Mouse (Mus musculus): Measurements from ENCODE around the gene Kctd15. TPM values are rescaled to one million over a fixed set of nuclear protein-coding genes. Genes with fewer than 3 reads are reported as not detected.
A peak's percentile ranks its signal among the peaks of the same experiment; 100 is the strongest.

The Kctd15 gene
- total RNA-seq, 4 experiments from 2014 or later: 55.6 to 60.8 (median 58.6) TPM

DNA sequence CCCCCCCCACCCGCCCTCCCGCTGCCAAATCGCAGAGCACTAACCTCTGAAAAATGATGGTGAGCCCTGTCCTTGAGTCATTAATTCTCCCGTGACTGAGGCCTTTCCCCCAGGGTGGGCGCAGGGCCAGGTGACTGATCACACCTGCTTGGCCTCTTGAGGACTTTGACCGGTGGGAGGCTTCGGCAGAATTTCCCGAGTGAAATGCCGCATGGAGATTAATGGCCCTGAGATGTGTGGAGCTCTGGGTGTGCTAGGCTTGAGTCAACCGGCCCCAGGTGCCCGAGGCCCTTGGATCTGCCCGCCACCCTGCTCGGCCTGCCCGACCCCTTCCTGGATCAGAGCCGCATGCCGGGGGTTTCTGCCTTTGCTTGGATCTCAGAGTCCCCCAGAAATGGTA lies 11.3 kb upstream of the Kctd15 start:
- no peak for DNase-seq (ENCODE audit: low spot score in 2 of 2)

DNA sequence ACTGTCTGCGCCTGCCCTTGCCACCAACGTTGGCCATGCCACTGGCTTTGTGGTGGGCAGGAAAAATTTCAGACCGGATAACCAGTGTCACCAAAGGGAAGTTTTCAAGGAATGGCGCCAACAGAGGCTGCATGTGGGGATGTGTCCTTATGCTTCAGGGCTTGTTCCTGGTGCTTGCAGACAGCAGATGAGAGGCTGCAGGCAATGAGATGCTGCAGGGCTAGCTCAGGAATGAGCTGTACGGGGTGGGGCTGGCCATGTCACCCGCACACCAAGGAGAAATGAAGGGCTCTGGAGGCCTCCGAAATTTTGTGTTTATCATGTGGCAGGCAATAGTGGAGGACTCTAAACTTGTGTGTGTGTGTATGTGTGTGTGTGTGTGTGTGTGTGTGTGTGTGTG lies 6.6 kb upstream of the Kctd15 start:
- no peak for DNase-seq (ENCODE audit: low spot score in 2 of 2)

DNA sequence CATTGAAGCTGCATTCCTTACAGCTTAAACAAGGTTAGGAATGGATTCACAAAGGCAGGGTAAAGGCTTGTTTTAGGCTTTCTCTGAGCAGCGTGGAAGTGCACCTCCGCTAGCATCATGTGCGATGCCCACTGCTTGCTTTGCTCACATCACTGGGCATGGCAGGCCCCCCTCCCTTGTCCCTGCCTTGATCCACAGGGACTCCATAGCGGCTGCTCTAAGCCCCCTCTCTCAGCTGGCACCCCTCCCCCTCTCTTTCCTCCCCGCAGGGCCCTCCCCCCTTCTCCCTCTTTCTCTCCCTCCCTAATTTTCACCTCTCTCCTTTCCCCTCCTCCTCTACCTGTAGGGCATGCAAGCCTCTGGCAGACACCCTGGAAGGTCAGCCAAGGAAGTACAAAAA lies 5.7 kb upstream of the Kctd15 start:
- no peak for DNase-seq (ENCODE audit: low spot score in 2 of 2)

DNA sequence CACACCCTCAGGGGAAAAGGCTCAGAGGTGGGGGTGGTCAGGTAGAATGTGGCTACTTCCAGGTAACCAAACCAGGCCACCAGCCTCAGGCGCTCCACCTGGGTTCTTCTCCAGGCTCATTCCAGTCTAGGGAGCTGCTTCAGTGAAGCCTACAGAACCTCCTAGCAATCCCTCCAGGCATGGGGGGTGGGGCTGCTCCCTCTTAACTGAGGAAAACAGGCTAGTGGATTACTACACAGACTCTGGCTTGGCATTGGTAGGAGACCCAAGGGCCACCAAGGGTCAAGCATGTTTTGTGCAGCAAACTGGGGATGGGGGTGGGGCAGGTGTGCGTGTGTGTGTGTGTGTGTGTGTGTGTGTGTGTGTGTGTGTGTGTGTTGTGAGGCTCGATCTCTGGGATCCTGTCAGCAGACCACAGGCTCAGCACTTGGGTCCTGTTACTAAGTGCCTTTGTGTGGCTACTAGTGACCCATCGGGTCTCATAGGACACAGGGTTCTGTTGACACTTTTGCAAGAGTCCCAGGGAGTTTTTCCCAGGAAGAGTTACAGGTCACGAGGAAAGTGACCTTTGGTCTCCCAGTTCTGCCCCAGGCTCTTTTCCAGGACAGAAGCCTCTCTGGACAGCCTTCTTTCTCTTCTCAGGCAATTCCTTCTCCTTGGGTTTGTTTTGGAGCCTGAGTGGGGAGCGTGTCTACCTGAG lies 3.0 kb upstream of the Kctd15 start:
- no peak for DNase-seq (ENCODE audit: low spot score in 2 of 2)

DNA sequence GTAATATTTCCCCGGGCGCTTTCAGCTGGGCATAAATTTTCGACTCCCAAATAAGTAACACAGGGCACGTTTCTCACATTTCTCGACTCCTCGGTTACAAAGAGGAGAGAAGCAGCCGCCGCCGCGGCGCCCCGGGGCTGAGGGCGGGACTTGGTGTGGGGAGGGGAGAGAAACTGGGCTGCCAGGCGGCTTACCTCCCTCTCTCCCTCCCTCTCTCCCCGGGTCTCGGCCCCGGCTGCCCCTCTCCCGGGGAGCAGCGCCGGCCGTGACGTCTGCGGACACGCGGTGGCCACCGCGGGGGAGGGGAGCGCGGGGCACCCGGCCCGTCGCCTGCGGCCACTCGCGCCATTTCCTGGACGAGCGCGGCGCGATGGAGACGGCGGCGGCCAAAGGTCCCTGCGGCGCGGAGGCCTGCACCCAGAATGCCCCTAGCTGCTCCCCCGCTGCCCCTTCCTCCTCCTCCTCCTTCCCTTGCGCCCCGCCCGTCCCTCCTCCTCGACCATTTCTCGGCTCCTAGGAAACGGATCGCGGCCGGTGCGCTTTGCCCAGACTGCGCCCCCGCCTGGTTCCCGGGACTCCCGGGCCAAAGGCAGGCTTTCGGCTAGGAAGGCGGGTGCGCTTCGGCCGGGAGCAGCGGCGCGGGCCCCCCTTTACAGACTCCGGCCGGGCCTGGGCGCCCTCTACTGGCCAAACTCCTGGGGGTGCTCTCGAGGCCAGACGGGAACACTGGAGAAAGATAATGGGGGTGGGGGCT lies 1.3 kb downstream of the Kctd15 start:
- peak; percentile 85 to 90 for DNase-seq (ENCODE audit: low spot score in 2 of 2)

DNA sequence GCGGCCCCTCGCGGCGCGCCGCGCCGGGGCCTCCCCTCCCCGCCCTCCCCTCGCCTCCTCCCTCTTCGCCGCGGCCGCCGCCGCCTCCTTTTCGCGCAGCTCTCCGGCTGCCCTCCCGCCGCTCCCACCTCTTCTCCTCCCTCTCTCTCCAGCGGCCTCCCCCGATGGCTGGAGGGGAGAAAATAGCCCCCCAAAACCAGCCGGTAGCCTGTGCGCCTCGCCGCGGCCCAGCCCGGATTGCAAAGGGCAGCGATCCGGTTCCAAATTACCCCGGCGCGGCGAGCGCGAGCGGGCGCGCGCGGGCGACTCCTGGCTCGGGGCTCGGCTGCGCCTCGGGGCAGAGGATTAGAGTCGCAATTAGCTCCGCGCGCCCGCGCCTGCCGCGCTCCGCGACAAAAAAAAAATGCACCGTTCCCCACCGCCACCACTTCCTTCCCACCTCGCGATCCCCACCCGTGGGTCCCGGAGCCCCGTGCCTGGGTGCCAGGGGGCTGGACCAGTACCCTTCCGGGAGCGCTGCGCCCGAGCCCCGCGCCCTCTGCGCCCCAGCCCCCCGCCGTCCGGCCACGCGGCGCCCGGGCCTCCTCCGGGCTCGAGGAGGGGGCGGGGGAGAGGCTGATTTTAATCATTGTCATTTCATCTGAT lies 2.0 kb downstream of the Kctd15 start:
- peak; percentile 52 to 62 for DNase-seq (ENCODE audit: low spot score in 2 of 2)

DNA sequence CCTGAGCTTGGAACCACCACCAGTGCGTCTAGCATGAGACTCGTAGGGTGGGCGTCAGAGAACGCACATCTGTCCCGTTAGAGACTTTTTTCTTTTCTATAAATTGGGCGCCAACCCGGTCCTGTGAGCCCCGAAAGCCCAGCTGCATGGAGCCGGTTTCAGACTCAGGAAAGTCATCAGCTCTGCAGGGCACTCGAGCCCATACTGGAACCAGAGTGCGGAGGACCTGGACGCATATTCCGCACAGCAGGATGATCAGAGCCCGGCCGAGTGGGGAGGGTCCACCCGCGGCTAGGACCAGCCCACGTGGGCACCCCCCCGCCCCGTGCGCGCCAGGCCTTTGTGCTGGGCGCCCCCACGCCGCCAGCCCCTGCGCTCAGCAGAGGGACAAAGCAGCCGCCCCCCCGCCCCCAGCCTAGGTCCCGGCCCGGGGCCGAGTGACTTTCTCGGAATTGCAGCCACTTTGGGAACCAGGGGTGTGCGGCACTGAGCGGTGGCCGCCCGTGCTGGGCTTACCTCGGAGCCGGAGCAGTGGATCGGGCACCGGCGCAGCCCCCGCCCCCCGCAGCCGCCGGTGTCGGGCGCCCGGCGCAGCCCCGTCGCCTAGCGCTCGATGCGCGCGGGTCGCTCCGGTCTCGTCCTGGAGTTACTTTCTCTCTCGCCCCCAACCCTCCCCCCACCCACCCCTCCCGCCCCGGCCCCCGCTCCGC lies 2.6 kb downstream of the Kctd15 start:
- peak in 1 of 2 experiments; percentile 36 for DNase-seq (ENCODE audit: low spot score in 2 of 2)

DNA sequence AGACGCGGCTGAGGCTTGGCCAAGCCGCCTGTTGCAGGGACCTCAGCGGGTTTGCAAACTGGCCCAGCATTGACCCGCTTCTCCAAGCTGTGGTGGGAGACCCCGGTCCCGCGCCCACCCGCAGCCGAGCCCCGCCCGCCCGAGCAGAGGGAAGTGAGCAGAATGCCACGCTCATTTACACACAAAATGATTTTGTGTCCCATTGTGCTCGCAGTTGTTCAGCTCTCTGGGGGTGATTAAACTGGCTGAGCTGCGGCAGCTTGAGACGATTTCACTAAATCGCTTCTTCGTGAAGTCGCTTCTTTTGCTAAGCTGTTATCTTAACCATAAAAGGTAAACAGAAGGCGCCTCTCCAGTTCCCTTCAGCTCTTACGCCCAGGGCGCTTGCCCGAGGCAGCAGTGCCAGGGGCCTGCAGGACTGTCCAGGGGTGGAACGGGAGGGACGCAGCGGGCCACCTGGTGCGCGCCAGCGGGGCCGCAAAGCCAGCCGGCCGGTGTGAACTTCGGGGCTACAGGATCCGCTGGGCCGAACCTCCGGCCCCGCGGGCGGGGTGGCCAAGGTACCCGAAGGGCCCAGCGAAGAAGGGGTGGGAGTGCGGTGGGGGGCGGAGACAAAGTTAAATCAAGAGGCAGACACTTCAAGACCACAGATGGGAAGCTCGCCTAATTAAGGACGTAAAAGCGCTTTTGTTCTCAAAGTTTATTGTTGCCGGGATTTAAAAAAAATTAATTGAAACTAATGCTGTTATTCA lies 3.6 kb downstream of the Kctd15 start:
- peak; percentile 54 to 78 for DNase-seq (ENCODE audit: low spot score in 2 of 2)

DNA sequence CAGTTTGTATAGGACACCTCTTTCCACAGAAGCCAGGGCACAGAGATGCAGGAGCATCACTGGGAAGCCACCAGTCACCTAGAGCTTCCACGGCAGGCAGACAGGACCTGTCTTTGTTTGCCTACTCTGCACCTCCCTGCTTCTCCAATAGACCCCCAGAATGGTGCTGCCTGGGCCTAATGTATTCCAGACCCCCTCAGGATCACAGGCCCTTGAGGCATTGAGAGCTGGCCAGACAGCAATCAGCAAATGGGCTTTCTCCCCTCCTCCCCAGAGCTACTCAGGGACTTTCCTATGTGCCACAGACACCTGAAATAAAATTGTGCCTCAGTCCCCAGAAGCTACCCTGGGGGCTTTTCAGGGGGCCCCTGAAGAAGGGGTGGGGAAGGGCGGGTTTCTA lies 5.2 kb downstream of the Kctd15 start:
- no peak for DNase-seq (ENCODE audit: low spot score in 2 of 2)

DNA sequence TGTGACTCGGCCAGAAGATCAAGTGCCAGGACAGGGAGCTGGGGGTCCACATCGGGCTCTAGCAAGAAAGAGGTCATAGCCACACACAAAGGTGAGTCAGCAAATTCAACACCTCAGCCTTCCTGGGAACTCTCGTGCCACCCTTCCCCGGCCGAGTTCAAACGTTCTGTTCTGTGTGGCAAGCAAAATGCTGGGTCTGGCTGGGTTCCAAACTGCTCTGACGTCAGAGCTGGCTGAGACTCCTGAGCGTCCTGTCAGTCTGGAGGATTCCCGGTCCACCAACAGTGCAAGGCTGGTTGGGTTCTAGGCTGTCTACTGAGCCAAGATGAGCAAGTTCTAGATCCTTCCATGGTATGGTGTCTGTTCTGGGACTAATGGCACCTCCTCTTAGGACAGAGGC lies 9.5 kb downstream of the Kctd15 start:
- DNase-seq (ENCODE audit: low spot score in 2 of 2): peak; percentile 47 to 64

DNA sequence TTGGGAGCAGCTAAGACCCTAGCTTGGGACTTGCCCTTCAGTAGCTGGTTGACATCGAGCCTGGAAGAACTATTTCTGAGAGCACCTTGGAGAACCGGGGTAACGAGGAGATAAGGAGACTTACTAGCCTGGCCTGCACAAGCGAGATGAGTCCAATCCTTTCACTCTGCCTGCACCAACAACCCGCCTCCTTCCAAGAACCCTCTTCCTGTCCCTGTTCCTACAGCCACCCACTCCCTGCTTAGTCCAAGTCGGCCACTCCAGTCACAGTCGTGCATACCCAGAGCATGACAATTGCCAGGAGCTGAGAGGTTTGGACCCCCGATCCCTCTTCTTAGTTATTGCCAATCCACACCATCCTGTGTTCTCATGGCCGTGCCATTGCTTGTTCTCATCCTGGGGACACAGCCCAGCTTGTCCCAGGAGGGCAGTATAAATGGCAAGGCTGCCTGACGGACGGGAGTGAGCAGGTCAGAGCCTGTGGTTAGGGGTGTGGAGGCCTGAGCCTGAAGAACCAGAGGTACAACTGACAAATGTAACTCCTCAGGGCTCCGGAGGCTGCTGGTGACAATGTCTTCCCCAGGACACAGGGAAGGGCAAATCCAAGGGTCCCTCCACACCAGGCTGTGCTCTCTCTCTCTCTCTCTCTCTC lies 10.3 kb downstream of the Kctd15 start:
- DNase-seq (ENCODE audit: low spot score in 2 of 2): no peak

DNA sequence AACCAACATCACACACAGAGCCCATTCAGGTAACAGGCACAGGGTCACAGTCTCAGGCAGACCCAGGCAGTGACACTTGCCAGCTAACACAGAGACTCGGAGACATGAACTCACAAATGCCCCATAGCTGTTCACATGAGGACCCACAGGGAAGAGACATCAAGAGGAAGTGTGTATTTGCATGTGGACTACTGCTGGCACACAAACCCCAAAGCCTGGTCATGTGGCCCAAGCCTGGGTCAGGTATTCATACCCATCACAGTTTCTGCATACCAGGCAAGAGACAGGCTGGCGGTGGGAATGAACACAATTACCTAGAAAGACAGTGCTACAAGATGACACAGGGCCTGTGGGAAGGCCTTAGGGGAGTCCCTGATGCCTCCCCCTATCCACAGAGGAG lies 10.9 kb downstream of the Kctd15 start:
- no peak for DNase-seq (ENCODE audit: low spot score in 2 of 2)

DNA sequence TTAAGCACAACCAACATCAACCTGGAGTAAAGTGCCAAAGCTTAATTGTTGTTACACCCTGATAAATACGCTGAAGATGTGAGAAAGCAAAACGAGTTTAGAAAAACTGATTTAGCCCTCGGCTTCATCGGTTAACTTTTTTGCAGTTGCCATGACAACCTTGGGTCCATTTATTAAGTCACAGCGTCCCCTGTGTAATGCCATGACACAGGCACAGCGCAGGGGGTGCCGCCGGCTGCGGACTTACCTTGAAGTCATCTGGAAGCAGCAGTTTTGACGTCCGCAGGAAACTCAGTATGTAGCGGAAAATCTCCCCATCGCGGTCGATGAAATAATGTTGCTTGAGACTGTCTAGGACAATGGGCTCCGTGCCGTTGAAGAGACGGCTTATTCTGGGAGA lies 11.9 kb downstream of the Kctd15 start:
- no peak for DNase-seq (ENCODE audit: low spot score in 2 of 2)

DNA sequence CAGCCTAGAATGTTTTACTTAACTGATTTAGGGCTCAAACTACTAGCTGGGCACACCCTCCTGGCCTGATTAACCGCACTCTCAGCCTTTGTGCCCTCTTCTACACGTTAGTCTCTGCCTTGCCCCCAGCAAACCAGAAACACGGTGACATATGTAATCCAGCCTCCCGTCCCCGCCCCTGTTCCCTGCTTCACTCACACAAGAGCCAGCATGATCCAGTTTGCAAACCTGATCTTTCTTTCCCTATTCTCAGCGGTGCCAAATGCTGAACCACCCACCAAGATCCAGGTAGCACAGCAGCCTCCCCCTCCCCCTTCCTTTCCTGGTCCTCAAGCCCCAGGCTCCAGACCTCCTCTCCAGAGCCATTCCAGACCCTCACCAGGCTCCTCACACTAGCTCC lies 13.2 kb downstream of the Kctd15 start:
- DNase-seq (ENCODE audit: low spot score in 2 of 2): no peak

DNA sequence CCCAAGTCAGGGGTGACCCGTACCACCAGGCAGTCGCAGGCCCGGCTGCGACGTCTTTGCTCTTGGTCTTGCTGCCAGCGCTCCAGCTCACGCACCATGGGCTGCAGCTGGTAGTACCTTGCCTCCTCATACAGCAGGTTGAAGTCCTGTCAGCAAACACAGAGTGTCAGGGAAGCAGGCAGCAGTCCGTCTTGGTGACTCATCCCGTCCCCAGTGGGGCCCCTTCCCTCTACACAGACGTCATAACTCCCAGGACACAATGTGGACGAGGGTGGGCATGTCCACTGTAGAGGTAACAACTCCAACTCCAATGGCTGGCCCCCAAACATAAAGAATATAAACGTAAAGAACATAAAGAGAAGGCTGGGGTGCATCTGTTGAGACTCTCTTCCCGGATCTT lies 14.6 kb downstream of the Kctd15 start:
- DNase-seq (ENCODE audit: low spot score in 2 of 2): no peak

DNA sequence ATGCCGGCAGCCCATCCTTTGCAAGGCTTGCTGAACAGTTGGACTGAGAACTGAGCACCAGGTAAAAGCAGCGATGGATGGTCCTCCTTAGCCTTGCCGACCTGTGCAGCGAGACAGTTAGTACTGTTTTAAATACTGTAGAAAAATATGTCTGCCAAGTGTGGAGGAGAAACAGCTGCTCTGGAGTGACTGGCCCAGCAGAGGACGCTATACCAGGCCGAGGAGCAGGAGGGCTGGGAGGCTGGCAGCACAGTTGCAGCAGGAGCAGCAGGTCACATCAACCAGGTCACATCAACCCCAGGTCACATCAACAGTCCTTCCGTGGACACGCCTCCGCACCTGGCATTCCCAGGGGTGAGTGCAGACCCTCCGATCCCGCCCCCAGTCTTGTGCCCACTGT lies 16.7 kb downstream of the Kctd15 start:
- DNase-seq (ENCODE audit: low spot score in 2 of 2): no peak

DNA sequence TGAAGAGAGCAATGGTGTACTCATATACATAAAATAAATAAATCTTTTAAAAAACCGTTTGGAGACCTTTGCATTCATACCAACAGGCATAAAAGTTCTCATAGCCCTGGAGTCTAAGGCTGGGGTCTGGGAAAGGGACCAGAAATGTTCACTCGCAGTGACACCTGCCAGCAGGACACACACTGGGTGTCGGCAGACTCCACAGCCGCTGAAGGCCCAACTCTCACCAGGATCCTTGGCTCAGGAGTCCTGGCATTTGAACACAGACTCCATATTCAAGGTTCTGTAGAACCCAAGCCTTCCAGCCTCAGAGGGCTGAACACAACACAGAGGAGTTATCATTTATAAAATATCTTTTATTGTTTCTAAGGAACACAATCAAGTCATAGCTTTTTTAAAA lies 19.9 kb downstream of the Kctd15 start:
- DNase-seq (ENCODE audit: low spot score in 2 of 2): no peak

DNA sequence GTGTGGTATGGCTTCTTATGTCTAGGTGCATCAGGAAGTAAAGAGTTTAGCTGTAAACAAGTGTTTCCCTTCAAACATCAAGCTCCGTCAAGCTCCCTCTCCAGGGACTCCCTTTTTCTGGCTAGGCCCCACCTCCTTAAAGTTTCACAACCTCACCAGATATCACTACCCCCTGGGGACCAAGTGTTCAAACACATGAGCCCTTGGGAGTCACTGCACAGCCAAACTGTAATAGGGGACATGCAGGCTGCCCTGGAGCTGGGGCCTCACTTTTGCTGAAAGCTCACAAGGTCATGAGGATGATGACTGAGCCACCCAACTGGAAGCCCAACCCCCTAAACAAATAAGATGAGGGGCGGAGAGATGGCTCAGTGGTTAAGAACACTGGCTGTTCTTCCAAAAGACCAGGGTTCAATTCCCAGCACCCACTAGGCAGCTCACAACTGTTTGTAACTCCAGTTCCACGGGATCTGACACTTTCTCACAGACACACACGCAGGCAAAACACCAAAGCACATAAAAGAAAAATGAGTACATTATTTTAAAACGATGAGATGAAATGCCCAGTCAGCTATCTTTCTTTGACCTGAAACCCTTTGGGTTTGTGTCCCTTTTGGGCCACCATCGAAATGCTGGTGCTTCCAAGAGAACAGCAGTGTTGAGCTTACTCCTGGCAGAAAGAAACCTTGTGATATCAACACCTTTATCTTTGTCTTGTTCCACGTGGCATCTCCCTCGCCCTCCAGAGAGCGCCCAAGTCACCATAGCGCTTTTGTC lies 23.4 kb downstream of the Kctd15 start:
- no peak for DNase-seq (ENCODE audit: low spot score in 2 of 2)

DNA sequence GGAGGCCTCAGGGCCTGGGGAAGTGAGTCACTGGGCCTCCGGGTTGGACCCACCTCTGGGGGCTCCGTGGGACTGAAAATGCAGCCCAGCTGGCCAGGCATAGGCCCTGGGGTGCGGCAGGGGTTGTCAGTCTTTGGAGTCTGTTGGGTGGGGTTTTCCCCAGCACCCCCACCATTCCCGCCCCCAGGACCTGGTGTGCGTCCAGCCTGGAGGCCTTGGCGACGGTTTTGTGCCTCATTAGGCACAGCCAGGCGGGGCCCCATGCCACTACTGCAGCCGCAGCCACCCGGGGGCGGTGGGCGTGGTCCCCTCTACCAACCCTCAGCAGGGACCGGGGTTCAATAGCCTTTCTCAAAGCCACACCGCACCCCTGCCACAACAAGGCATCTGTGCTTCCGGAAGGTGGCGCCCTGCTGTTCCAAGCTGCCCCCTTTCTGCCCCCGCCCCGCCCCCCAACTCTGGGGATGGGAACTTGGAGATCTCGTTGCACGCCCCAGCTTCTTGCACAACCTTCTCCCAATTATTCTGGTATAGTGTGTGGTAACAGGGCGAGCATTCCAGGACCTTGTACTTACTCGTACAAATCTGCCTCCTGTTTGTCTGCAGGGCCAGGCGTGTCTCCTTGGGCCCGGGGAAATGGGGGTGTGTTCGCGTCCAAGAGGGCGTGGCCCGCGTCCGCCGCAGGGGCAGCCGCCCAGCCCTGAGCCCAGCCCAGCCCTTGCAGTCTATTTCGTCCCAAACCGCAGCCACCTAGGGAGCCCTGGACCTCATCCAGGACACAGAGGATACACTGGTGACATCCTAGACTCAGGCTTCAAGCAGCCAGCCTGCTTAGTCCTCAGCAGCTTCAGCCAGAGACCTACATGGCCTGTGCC lies 26.1 kb downstream of the Kctd15 start:
- DNase-seq (ENCODE audit: low spot score in 2 of 2): peak; percentile 82 to 86
